Mouse (Mus musculus) forelimb bud, embryonic 11.5 days (tissue): Measurements from ENCODE around the gene Pes1.
A peak's percentile ranks its signal among the peaks of the same experiment; 100 is the strongest.

Source experiments
- DNase-seq: peaks from one replicate; pipeline ENCODE4 v3.0.0-alpha.2; 2012; ENCODE audit warnings: low read depth, low spot score

Pes1 gene

DNA sequence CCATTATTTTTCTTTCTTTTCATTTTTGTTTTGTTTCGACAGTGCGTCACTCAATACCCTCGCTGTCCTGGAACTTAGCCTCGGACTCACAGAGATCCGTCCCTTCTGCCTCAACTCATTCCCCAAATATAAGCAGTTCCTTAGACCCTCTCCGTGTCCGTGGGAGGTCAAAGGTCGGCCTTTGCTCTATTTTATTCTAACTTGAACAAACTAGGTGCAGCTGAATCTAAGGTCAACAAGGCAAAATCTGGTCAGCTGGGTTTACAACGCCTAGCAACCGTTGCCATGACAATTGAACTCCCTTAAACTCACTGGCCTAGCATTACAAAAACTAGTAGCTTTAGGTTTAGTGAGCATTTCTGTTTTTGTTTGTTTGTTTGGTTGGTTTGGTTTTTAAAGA, 620 bp upstream of the Pes1 start:
- no peak for DNase-seq

DNA sequence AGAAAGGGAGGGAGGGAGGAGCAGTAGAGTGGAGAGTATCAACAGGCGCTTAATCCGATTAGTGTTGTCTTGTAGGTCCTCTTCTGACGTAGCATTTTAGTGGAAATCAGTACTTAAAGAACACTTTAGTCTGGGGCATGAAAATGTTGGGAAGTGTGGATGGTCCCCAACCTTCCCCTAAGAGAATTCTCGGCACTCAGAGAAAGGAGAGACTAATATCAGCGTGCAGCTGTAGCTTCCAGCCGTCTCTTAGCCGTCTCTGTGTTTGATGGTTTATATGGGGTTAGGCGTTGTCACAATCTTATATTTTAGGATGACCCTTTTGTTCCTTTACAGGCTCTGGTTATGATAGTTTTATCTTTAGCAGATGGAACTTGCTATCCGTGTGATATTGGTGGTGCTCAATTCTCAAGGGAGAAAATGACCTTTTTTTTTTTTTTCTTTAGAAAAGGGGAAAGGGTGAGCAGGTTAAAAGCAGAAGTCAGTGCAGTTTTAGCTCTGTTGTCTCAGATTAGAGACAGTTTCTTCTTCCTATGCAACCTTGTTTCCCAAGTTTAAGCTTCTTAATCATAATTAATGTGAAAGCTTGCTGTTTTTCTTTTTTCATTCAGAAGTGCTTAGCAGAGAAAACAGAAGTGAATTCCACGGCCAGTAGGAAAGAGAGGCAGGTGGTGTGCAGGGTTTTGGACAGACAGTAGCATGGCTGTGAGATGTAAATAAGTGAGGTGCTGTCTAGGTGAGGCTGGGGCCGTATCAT, 819 bp downstream of the Pes1 start:
- DNase-seq: no peak

DNA sequence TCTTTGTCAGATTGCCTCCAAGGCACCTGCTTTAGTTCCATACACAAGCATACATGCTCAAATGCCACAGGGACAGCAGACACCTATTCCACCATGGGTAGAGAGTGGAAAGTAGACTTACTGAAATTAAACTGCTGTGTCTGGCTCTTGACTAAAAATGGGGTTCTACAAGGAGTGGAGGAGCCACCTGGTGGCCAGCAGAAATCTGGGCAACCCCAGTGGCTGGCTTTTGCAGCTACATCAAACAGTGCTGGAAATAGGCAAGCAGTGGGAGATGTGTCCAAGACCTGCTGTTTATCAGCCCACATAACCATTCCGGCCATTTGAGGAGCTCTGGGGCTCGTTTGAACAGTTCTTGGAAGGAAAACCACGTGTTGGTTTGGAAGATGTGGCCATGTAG, 6.1 kb downstream of the Pes1 start:
- no peak for DNase-seq

DNA sequence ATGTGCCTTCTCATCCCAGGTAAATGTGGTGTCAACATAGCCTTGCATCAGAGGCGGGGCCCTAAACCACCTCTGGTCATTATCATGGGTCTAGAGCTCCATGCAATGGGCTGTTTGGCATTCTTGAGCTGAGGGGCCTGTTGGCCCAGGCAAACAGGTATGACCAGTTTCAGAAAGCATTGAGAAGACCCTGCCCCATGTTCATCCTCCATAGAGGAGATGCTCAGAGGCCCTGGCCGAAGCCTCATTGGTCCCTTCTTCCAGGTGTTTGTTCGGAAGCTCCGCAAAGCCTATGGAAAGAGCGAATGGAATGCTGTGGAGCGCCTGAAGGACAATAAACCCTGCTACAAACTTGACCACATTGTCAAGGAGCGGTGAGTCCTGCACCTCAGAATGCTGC, 6.6 kb downstream of the Pes1 start:
- DNase-seq: no peak

DNA sequence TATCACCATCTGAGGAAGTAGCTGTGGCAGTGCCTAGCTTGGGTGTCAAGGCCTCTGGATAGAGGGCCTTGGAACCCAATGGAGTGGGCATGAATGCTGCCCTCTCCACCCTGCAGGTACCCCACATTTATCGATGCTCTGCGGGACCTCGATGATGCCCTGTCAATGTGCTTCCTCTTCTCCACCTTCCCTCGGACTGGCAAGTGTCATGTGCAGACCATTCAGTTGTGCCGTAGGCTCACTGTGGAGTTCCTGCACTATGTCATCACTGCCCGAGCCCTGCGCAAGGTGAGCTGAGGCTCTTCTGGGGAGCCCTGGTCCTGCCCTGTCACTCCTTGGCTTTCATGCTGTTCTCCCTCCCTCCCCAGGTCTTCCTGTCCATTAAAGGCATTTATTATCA, 9.3 kb downstream of the Pes1 start:
- DNase-seq: no peak

DNA sequence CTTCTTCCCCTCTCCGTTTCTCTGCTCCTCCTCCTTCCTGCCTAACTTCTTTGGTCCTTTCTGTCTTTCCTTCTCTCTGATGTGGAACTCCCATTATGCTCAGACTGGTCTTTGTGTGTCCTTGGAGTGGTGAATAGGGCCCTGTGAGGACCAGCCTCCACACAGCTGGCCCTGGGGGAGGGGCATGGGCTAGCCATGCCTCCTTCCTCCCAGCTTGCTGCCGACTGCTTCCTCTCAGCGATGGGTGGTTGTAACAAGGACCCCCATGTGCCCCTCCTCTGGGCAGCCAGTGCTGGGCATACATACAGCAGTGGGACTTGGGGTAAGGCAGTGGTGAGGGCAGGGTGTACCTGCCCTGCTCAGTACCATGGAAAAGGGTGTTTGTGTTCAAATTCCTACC, 10.5 kb downstream of the Pes1 start:
- DNase-seq: no peak

DNA sequence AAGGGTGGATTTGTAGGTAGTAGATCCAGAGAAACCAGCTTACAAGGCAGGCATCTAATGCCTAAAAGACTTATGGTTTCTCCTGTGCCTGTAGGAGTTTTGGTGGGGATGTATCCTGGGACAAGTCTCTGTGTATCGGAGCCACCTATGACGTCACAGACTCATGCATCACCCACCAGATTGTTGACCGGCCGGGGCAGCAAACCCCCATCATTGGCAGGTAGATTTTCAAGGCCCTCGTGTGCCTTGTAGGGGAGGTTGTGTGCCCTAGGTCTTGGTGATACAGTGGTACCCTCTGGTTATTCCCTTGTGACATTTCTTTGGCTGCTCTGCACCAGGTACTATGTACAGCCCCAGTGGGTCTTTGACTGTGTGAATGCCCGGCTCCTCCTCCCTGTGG, 12.9 kb downstream of the Pes1 start, which contains the start of gene 4930556J24Rik:
4930556J24Rik (minus strand) TSS at position 101 of the 400 bp plus-strand sequence.
- DNase-seq: no peak

DNA sequence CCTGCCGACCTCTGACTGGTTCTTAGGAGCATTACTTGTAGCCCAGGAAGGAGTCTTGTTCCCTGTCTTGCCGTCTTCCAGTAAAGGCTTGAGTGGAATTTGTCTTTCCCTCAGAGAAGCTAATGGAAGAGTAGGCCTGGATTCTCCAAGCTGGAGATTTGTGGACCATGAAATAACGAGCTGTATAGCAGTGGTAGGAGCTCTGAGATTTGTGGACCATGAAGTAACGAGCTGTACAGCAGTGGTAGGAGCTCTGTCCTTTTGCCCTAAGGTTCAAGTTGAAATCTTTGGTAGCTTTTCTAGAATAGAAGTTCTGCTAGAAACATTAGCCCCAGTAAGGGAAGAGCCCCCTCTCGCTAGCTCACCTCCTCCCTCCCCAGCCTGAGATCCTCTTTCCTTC, 14.6 kb downstream of the Pes1 start:
- no peak for DNase-seq

DNA sequence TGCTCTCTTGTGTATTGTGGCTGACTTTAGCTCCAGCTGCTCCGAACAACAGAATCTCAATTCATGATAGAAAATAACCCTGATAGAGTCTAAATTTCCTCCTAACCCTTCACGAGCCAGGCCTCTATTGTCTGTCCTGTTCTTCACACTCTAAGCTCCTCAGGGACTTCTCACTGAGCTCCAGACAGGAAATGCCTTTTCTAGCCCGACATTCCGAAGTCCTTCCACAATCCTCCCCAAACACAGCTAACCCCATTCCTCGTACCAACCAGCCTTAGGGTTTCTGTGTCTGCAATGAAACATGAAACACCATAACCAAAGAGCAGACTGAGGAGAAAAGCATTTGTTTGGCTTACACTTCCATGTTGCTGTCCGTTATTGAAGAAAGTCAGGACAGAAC, 17.8 kb downstream of the Pes1 start:
- no peak for DNase-seq

DNA sequence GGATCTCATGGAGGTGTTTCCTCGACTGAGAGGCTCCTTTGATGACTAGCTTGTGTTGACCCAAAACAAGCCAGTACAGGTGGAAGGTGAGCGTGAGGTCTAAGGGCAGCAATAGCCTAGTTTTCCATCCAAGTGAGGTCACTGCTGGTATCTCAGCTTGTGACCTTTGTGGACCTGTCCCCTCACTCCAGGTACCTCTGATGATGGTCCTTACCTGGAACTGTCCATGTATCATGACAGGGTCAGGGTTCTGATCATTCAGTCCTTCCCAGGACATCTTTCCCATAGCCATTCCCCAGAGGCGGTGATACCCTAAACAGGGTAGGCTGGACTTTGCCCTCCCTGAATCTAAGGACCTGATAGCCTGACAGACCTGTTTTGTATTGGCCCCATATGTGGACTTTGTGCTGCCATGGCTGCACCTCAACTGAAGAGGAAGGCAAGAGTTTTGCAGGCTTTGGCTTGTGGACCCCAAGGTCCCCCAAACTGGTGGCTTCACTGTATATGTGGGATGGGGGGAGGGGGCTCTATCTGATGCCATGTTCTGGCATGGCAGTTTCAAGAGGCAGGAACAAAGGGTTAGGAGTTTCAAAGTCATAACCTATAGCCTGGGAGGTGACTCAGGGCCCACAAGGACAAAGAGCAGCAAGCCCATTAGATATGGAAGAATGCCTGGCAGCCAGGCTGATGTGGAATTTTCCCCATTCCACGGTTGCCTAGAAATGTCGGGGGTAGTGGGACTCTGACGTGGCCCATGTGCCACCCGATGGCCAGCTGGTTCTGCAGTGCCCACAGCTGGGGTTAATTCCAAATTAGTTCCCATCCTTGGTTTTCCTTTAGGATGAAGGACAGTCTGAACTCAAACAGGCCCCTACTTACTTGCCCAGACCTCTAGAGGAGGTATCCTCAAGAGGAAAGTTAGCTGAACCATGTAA, 18.8 kb downstream of the Pes1 start:
- DNase-seq: no peak

DNA sequence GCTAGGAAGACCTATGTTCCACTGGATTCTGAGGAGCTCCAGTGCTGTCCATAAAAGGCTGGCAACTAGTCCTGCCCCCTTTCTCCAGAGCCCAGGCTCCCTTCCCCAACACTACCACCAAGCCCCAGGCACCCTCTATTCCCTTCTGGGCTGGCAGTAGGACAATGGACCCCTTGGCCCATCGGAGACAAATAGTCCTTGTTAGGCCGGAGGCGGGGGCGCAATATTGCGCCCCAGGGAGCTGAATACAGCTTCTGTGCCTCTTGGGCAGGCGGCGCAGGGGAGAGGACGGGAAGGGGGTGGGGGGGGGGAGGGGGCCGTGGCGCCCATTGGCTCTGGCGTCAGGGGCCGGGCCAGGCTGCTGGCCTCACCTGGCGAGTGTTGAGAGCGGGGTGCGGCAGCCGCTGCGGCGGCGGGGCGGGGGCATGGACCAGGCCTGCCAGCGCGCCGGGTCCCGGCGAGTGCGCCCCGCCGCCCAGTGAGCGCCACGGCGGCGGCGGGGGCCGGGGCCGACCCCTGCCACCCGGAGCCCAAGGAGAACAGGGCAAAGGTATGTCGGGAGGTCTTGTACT, 19.6 kb downstream of the Pes1 start, which contains the start of gene Gal3st1:
Gal3st1 (plus strand) TSS at position 346 of the 572 bp plus-strand sequence.
- DNase-seq: no peak

DNA sequence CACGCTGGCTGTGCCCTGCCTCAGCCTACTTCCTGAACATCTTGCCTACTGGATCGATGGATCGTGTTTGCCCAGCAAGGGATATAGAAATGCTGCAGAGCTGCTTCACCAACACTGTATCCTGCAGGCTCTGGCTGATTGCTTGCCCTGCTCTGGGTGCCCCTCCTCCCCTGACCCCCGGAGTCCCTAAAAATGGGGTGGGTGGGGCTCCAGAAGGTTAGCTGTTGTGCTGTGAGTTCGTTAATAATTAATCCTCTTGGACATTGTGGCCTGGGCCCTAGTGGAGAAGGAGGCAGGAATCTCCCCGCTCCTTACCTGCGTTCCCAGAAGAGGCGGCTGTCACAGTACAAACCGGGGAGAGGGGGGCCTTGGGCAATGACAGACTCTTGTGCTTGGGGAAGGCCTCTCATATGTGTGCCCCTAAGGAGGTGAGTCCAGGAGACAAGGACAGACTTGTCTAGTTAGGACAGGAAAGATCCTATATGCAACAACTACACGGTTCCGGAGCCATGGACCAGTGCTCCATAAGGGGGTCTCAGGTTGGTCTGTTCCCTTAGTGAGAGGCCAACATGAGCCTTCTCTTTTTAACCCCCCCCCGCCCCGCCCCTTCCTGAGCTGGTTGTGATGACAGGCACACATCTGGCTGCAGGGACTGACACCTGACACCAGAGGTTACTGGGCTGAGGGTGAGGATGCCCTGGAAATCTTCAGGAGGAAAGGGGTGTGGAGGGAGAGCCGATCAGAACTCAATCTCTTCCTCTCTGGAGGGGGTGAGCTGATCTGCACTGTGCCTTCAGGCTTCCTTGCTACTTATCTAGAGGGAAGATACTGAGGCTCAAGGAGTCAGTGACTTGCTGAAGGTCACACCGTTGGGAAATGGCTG, 20.3 kb downstream of the Pes1 start:
- DNase-seq: no peak

DNA sequence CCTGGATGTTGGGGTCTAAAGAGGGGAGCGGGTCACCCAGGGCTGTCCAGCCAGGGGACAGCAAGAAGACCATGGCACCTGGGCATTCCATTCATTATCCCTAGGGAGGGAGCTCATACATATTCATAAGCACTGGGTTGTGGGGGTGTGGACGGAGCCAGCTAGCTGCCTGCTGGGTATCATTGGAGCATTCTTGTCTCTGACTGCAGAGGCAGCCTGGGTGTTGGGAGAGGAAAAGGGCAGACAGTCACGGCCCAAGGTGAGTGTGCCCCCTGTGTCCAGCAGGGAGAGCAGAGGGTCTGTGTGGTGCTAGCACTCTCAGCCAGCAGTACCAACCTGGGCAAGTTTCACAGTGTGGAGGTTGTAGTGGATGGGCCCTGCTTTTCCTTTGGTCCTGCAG, 26.0 kb downstream of the Pes1 start:
- no peak for DNase-seq

DNA sequence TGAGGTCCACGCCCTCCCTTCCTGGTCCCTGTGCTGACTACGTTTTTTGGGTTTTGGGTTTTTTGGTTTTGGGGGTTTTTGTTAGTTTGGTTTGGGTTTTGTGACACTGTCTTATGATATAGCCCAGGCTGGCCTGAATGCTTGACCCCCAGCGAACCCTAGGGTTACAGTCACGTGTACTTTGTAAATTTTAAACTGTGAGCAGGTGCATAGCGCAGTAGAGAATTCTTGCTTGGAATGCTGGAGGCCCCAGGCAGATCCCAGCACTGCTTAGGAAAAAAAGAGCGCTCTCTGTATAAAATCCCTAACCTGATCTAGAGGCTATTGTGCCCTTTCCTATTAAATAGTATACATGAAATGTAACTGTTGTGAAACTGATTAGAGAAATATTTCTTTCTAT, 29.4 kb downstream of the Pes1 start:
- DNase-seq: no peak

DNA sequence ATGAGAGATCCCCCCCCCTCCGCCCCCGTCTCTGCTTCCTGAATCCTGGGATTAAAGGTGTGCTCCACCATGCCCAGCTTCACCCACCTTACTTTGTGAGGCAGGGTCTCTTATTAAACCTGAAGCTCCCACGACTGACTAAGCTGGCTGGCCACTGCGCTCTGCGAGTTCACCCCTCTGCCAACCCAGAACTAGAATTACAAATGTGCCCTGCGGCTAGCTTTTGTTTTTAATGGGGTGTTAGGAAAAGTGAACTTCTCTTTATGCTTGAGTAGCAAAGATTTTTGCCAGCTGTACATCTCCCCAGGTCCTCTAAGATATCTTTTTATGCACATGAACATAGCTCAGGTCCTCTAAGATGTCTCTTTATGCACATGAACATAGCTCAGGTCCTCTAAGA, 30.1 kb downstream of the Pes1 start:
- DNase-seq: no peak

DNA sequence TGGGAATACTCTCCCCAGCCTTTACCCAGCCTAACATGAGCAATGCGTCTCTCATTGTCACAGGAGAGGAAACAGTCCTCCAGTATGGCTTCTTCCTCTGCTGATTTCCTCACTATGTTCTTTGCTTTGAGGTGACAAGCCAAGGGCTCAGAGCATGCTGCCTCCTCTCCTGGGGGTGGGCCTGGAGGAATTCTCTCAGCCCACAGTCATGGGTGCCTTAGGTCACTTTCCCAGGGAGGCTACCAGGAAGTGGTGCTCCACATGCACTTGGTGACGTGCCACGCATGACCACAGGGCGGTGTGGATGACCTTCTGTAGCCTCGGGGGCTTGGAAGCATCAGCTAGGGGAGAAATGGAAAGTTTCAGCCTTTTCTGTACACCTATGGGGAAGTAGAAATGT, 31.7 kb downstream of the Pes1 start:
- no peak for DNase-seq

DNA sequence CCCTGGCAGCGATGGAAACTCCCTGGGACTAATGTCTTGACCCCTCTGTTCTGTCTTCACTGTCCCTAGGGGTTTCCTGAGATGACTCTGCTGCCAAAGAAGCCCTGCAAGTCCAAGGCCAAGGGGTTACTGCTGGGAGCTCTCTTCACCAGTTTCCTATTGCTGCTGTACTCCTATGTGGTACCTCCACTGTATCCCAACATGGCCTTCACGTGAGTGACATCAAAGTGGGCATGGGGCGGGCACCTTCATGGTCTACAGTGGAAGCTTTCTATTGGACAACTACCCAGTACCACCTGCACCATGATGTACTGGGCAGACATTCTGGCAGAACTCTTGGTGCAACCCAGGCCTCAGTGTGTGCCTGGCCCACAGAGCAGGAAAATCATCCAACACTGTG, 33.1 kb downstream of the Pes1 start:
- no peak for DNase-seq

DNA sequence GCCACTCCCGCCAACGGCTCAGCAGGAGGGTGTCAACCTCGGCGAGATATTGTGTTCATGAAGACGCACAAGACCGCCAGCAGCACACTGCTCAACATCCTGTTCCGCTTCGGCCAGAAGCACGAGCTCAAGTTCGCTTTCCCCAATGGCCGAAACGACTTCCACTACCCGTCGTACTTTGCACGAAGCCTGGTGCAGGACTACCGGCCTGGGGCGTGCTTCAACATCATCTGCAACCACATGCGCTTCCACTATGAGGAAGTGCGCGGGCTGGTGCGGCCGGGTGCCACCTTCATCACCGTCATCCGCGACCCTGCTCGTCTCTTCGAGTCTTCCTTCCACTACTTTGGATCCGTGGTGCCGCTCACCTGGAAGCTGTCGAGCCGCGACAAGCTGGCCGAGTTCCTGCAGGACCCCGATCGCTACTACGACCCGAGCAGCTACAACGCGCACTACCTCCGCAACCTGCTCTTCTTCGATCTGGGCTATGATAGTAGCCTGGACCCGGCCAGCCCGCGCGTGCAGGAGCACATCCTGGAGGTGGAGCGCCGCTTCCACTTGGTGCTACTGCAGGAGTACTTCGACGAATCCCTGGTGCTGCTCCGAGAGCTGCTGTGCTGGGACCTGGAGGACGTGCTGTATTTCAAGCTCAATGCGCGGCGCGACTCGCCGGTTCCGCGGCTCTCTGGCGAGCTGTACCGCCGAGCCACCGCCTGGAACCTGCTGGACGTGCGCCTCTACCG, 34.4 kb downstream of the Pes1 start:
- no peak for DNase-seq

DNA sequence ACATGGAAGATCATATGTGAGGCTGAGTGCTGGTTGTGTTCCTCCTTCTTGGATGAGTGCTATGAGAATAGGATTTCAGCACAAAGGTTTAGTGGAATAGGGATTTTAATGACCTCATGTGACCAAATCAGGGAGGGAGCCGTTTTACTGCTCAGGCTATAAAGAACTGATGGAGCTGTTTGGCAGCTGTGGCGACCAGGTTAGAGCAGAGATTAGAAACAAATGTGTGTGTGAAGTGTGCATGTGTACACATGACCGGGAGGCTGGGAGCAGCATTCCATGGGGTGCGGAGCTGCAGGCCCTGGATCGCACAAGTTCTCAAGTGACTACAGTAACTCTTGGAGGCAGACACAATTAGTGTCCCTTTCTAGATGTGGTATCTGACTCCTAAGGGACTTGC, 35.8 kb downstream of the Pes1 start:
- peak; percentile 78 for DNase-seq

DNA sequence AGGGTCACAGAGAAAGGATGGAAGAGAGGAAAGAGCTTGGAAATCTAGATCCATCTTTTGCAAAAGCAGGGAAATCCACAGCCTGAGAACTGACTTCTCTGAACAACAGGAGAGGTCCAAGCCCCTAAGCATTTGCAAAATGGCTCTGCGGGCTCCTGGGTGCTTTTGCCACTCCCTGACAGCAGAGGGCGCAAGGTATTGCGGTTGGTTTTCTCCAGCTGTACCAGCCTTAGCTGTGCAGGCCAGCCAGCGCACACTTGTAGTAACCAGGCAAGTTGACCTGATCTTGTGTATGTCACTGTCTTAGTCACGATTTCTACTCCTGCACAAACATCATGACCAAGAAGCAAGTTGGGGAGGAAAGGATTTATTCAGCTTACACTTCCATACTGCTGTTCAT, 37.8 kb downstream of the Pes1 start:
- DNase-seq: peak; percentile 71
